Mouse (Mus musculus): ENCODE measurements around the gene Colgalt2.

GRCm38 (mm10) chr1:152410657-152411056 lies 11.0 kb downstream of the Colgalt2 start:
- no peak for TF ChIP-seq CTCF (IDR thresholded peaks at IDR 0.05; ENCODE audit: extremely low read depth, insufficient read depth, insufficient read length, insufficient replicate concordance)
- TF ChIP-seq POLR2A (IDR thresholded peaks at IDR 0.05; ENCODE audit: low read depth, low read length): no peak

Measured in spleen, adult 2 months (tissue).